Mouse (Mus musculus) thymus, postnatal 14 days (tissue): ENCODE data around the gene Slc4a5.

Experiments used
- DNase-seq: peaks from one replicate; pipeline ENCODE4 v3.0.0; 2021

Slc4a5 gene

DNA sequence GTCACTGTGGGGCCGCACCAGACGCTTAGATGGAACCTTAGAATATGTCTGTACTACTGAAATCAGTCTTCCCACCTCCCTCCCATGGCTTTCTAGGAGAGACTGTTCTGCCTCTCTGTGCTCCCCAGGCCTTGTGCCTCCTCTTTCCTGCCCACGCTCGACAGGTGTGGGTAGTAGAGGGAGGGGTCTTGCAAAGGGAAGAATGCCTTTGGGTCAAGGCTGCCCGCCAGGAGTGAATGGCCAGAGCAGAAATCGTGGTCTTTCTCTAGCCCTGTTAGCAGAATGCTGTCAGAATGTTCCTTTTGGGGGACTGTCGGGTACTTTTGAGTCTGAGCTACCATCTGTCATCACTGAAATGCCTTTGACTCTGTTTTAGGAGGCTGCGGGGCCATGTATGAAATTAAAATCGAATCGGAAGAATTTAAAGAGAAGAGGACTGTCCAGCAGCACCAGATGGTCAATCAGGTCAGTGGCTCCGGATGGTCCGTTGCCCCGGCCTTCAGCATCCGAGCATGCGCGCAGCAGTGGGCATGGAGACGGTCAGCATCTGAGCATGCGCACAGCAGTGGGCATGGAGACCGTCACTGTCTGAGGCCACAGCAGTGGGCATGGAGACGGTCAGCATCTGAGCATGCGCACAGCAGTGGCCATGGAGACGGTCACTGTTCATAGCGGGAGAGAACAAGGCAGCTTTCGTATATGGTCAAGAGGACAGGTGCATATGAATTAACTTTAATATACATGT, 133.2 kb downstream of the Slc4a5 start:
- no peak for DNase-seq
